Mouse (Mus musculus): Measurements from ENCODE around the gene Tmem158. TPM values are rescaled to one million over a fixed set of nuclear protein-coding genes. Genes with fewer than 3 reads are reported as not detected.

The Tmem158 gene
- polyA plus RNA-seq, 1 experiment from 2014 or later = 5.1 TPM

DNA sequence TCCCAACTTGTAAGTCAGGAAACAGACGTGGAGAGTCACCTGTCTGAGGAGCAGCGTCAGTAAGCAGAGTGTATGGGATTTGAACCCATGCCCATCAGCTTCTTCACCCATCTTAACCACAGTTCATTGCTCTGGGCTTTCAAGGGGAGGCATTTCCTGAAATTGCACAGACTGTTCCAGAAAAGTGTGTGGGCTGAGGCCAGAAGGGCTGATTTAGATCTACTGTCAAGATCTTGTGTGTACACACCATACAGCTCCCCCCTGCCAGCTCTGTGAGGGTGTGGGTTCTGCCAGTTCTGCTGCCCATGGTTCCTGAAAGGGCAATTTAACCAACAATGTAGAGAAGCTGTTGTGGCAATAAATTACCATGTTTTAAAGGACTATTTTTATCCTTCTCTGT lies 17.4 kb upstream of the Tmem158 start:
- Histone ChIP-seq H3K9ac (no peak overlapping the region), H3K9me3 (replicated peaks) (no peaks in the 10 kb centered on the region), H3K27ac (ENCODE audit: poor library complexity, severe bottlenecking) (no peak overlapping the region), H3K4me3 (no peak overlapping the region), H3K4me2 (no peak overlapping the region), H3K4me1 (replicated peaks) (peaks cover 8% of the 10 kb centered on the region; the same call in 1 of the 2 replicates), H3K36me3 (no peaks in the 10 kb centered on the region), H3K27me3 (replicated peaks) (no peaks in the 10 kb centered on the region)
- WGBS = 82% methylated on average over 2 of the region's 2 CpGs
- no peak for ATAC-seq (ENCODE audit: insufficient number of reproducible peaks, low FRiP score)

DNA sequence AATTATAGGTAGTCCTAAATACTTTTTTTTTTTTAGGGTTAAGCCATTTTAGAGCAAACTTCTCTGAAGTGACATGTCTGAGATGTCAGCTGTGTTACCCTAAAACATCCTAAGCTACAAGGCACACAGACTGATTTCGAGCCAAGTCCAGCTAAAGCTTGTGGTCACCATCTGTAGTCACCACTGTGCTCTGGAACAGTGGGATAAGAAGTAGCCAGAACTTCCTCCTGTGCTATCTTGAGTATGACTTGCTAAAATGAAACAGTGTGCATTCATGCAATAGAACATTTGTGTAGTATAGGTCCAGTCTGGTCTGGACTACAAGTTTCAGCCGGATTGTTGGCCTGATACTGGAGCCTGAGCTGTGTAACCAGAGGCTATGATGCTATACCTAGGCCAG lies 14.8 kb upstream of the Tmem158 start:
- H3K4me1 ChIP-seq (replicated peaks) = 0 out of 2 replicates have a peak, but pooled peaks cover 1% of the 10 kb centered on the region
- H3K27me3 ChIP-seq (replicated peaks) = no peaks in the 10 kb centered on the region
- no peak overlapping the region for H3K4me3 ChIP-seq
- no peak overlapping the region for H3K27ac ChIP-seq (ENCODE audit: poor library complexity, severe bottlenecking)
- H3K4me2 ChIP-seq = no peak overlapping the region
- H3K9ac ChIP-seq = no peak overlapping the region
- 79% methylated on average over 2 of the region's 2 CpGs for WGBS
- H3K9me3 ChIP-seq (replicated peaks) = no peaks in the 10 kb centered on the region
- H3K36me3 ChIP-seq = no peaks in the 10 kb centered on the region
- no peak for ATAC-seq (ENCODE audit: insufficient number of reproducible peaks, low FRiP score)

DNA sequence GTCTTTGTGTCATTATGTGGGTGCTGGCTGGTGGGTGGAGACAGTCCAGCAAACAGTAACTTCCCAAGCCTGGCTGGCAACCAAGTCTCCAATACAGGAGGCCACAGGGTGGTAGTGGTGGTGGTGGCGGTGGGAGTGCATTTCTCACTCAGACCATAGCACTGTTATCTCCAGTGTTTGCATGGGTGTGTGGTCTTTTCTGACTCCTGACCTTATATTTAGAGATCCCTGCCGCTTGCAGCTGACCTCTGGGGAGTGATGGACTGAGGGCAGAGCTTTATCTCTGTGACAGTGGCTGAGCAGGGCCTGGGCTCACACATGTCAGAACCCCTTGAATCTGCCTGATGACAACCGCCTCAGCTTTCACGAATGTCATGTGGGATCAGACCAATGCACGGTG lies 14.1 kb upstream of the Tmem158 start:
- no peak overlapping the region for H3K4me2 ChIP-seq
- WGBS = 39% methylated on average over 5 of the region's 5 CpGs
- H3K9me3 ChIP-seq (replicated peaks) = no peaks in the 10 kb centered on the region
- no peaks in the 10 kb centered on the region for H3K27me3 ChIP-seq (replicated peaks)
- no peak overlapping the region for H3K27ac ChIP-seq (ENCODE audit: poor library complexity, severe bottlenecking)
- H3K4me1 ChIP-seq (replicated peaks) = no peaks in the 10 kb centered on the region
- no peak overlapping the region for H3K4me3 ChIP-seq
- H3K36me3 ChIP-seq = no peaks in the 10 kb centered on the region
- no peak for ATAC-seq (ENCODE audit: insufficient number of reproducible peaks, low FRiP score)
- H3K9ac ChIP-seq = no peak overlapping the region

DNA sequence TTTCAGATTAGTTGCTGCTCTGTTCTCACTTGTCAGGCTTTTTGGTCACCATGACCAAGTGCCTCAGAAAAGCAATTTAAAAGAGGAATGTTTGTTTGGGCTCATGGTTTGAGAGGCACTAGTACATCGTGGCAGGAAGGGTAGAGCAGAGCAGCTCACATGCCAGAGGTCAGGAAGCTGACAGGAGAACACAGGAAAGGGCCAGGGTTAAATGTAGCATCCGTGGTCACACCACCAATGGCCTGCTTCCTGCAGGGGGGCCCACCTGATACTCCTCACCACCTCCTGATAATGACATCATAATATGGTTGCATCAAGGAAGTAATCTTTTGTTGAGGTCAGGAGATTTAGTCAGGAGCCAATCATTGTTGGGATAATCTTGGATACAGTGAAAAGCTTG lies 13.3 kb upstream of the Tmem158 start:
- no peaks in the 10 kb centered on the region for H3K36me3 ChIP-seq
- 47% methylated on average over 2 of the region's 2 CpGs for WGBS
- H3K9ac ChIP-seq = no peak overlapping the region
- H3K4me3 ChIP-seq = no peak overlapping the region
- no peak overlapping the region for H3K27ac ChIP-seq (ENCODE audit: poor library complexity, severe bottlenecking)
- no peak overlapping the region for H3K4me2 ChIP-seq
- no peaks in the 10 kb centered on the region for H3K27me3 ChIP-seq (replicated peaks)
- no peaks in the 10 kb centered on the region for H3K9me3 ChIP-seq (replicated peaks)
- no peak for ATAC-seq (ENCODE audit: insufficient number of reproducible peaks, low FRiP score)
- H3K4me1 ChIP-seq (replicated peaks) = no peaks in the 10 kb centered on the region

- H3K9ac ChIP-seq = no peak overlapping the region
- WGBS = 55% methylated on average over 4 of the region's 4 CpGs
- H3K4me3 ChIP-seq = no peak overlapping the region
- no peak for ATAC-seq (ENCODE audit: insufficient number of reproducible peaks, low FRiP score)
- no peaks in the 10 kb centered on the region for H3K4me1 ChIP-seq (replicated peaks)
- no peak overlapping the region for H3K4me2 ChIP-seq
- no peaks in the 10 kb centered on the region for H3K27me3 ChIP-seq (replicated peaks)
- H3K27ac ChIP-seq (ENCODE audit: poor library complexity, severe bottlenecking) = no peak overlapping the region
- H3K36me3 ChIP-seq = no peaks in the 10 kb centered on the region
- H3K9me3 ChIP-seq (replicated peaks) = no peaks in the 10 kb centered on the region
Observed at GRCm38 (mm10) chr9:123271552-123271951, 11.0 kb upstream of the Tmem158 start.

- H3K4me3 ChIP-seq = no peak overlapping the region
- H3K9me3 ChIP-seq (replicated peaks) = no peaks in the 10 kb centered on the region
- no peak overlapping the region for H3K9ac ChIP-seq
- no peaks in the 10 kb centered on the region for H3K4me1 ChIP-seq (replicated peaks)
- peaks cover 5% of the 10 kb centered on the region; the same call in 1 of the 2 replicates for H3K27me3 ChIP-seq (replicated peaks)
- no peak for ATAC-seq (ENCODE audit: insufficient number of reproducible peaks, low FRiP score)
- no peaks in the 10 kb centered on the region for H3K36me3 ChIP-seq
- H3K27ac ChIP-seq (ENCODE audit: poor library complexity, severe bottlenecking) = no peak overlapping the region
- no peak overlapping the region for H3K4me2 ChIP-seq
- 77% methylated on average over 2 of the region's 2 CpGs for WGBS
Observed at GRCm38 (mm10) chr9:123269906-123270558, 9.5 kb upstream of the Tmem158 start.

GRCm38 (mm10) chr9:123259896-123260610 lies 511 bp downstream of the Tmem158 start:
- peaks cover 3% of the 10 kb centered on the region; the same call in 1 of the 2 replicates for H3K4me1 ChIP-seq (replicated peaks)
- peak; percentile 71 for ATAC-seq (ENCODE audit: insufficient number of reproducible peaks, low FRiP score)
- peak overlapping the region; percentile 68 for H3K4me3 ChIP-seq
- WGBS = under 1% methylated on average over 92 of the region's 92 CpGs
- H3K27ac ChIP-seq (ENCODE audit: poor library complexity, severe bottlenecking) = no peak overlapping the region
- peaks cover 36% of the 10 kb centered on the region for H3K27me3 ChIP-seq (replicated peaks)
- H3K9me3 ChIP-seq (replicated peaks) = no peaks in the 10 kb centered on the region
- H3K36me3 ChIP-seq = no peaks in the 10 kb centered on the region
- H3K9ac ChIP-seq = peak overlapping the region; percentile 73
- H3K4me2 ChIP-seq = peak overlapping the region; percentile 99

DNA sequence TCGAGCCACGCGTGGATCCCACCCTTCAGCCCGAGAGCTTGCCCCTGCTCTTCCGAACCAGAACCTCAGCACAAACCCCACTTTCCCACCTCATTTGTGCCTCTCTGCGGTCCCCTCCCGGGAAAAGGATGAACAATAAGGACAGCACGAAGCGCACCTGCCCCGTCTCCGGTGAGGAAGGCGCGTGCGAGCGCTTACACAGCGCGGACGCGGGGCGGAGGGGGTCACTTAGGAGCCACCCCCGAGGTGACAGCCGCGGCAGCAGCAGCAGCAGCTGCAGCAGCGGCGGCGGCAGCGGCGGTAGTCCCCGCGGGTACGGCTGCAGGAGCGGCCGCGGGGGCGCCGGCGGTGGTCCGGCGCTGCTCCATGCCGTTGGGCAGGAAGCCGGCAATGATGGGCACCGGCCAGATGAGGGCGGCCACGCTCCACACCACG lies 1.1 kb downstream of the Tmem158 start:
- H3K27me3 ChIP-seq (replicated peaks) = peaks cover 39% of the 10 kb centered on the region
- H3K36me3 ChIP-seq = no peaks in the 10 kb centered on the region
- under 1% methylated on average over 42 of the region's 45 CpGs for WGBS
- ATAC-seq (ENCODE audit: insufficient number of reproducible peaks, low FRiP score) = peak; percentile 77
- H3K4me3 ChIP-seq = peak overlapping the region; percentile 68
- no peaks in the 10 kb centered on the region for H3K9me3 ChIP-seq (replicated peaks)
- H3K4me2 ChIP-seq = peak overlapping the region; percentile 99
- H3K9ac ChIP-seq = peak overlapping the region; percentile 73
- peaks cover 3% of the 10 kb centered on the region; the same call in 1 of the 2 replicates for H3K4me1 ChIP-seq (replicated peaks)
- H3K27ac ChIP-seq (ENCODE audit: poor library complexity, severe bottlenecking) = no peak overlapping the region

DNA sequence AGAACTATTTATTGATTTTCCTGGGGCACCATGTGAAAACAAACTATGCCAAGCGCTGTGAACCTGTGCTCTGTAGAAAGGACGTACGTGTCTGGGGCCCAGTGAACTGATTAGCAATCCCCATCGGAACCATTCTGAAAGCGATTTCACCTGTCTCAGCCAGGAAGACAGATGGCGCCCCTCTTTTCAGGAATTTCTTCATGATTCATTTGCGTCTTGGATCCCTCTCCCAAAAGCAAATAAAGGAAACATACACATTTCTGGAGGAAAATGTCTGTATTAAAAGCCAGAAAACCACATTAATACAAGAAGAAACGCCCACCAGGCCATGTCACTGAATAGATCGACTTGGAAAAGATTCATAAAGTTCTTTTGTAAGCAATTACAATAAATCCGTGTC lies 1.8 kb downstream of the Tmem158 start:
- no peak overlapping the region for H3K27ac ChIP-seq (ENCODE audit: poor library complexity, severe bottlenecking)

DNA sequence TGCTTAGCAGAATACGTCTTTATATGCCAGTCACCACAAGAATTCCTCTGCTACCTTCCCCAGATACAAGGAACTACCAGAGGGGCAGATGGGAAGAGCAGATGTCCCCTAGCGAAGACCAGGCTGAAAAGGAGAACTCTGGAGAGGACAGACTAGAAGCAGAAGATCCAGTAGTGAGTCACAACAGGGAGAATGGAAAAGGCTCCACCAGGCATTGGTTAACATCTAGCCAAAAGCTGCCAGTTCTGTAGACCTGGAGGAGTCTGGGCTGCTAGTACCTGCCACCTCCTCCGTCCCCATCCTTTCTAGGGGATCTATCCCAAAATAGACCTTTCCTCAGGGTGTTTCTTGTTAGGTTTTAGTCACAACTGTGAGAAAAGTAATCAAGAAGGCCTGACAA lies 4.8 kb downstream of the Tmem158 start:
- no peaks in the 10 kb centered on the region for H3K36me3 ChIP-seq
- no peak for ATAC-seq (ENCODE audit: insufficient number of reproducible peaks, low FRiP score)
- WGBS = 74% methylated on average over 3 of the region's 3 CpGs
- H3K27ac ChIP-seq (ENCODE audit: poor library complexity, severe bottlenecking) = no peak overlapping the region
- H3K4me1 ChIP-seq (replicated peaks) = peaks cover 3% of the 10 kb centered on the region; the same call in 1 of the 2 replicates
- H3K27me3 ChIP-seq (replicated peaks) = peaks cover 37% of the 10 kb centered on the region
- H3K9me3 ChIP-seq (replicated peaks) = no peaks in the 10 kb centered on the region
- H3K4me3 ChIP-seq = no peak overlapping the region
- H3K9ac ChIP-seq = no peak overlapping the region
- H3K4me2 ChIP-seq = no peak overlapping the region

More for the DNA sequence above, 1.8 kb downstream of the Tmem158 start:
- Histone ChIP-seq H3K4me1 (replicated peaks) (peaks cover 3% of the 10 kb centered on the region; the same call in 1 of the 2 replicates), H3K9ac (no peak overlapping the region), H3K36me3 (no peaks in the 10 kb centered on the region), H3K4me2 (no peak overlapping the region), H3K4me3 (no peak overlapping the region), H3K9me3 (replicated peaks) (no peaks in the 10 kb centered on the region), H3K27me3 (replicated peaks) (peaks cover 46% of the 10 kb centered on the region)
- no peak for ATAC-seq (ENCODE audit: insufficient number of reproducible peaks, low FRiP score)
- WGBS = 40% methylated on average over 10 of the region's 10 CpGs

- WGBS = 62% methylated on average over 1 of the region's 1 CpGs
- ATAC-seq (ENCODE audit: insufficient number of reproducible peaks, low FRiP score) = no peak
- H3K36me3 ChIP-seq = no peaks in the 10 kb centered on the region
Observed at GRCm38 (mm10) chr9:123247992-123248391, 12.6 kb downstream of the Tmem158 start.

More at GRCm38 (mm10) chr9:123247992-123248391, 12.6 kb downstream of the Tmem158 start:
- Histone ChIP-seq H3K4me3 (no peak overlapping the region), H3K4me2 (no peak overlapping the region), H3K27me3 (replicated peaks) (no peaks in the 10 kb centered on the region), H3K9ac (no peak overlapping the region), H3K27ac (ENCODE audit: poor library complexity, severe bottlenecking) (no peak overlapping the region), H3K9me3 (replicated peaks) (no peaks in the 10 kb centered on the region), H3K4me1 (replicated peaks) (no peaks in the 10 kb centered on the region)
